Mouse (Mus musculus) hindbrain, embryonic 13.5 days (tissue): ENCODE measurements around the gene Prickle1. TPM values are rescaled to one million over a fixed set of nuclear protein-coding genes. Genes with fewer than 3 reads are reported as not detected.

Source experiments
- ATAC-seq: fragments of 200-750 bp; cut with Nextera tagmentation; 2 replicates; pipeline ENCODE4 v1.8.0; 2017; ENCODE audit warnings: moderate TSS enrichment; ENCODE audit not compliant: low FRiP score
- H3K27ac ChIP-seq: fragments of 300-500 bp; sonication (generic); 2 replicates; pipeline ENCODE4 v1.5.1; 2015; ENCODE audit warnings: inconsistent platforms, mild to moderate bottlenecking, moderate library complexity
- H3K27me3 ChIP-seq: fragments of 300-500 bp; sonication (generic); 2 replicates; pipeline ENCODE4 v1.6.1; 2015; ENCODE audit warnings: mild to moderate bottlenecking, inconsistent platforms
- H3K36me3 ChIP-seq: fragments of 300-500 bp; sonication (generic); 2 replicates; pipeline ENCODE4 v1.6.1; 2015; ENCODE audit warnings: mild to moderate bottlenecking, inconsistent platforms
- H3K4me1 ChIP-seq: fragments of 300-500 bp; sonication (generic); replicated peaks from 2 replicates; pipeline ENCODE4 v1.6.1; 2015; ENCODE audit warnings: inconsistent platforms
- H3K4me2 ChIP-seq: fragments of 300-500 bp; sonication (generic); 2 replicates; pipeline ENCODE4 v1.6.1; 2015; ENCODE audit warnings: inconsistent platforms, mild to moderate bottlenecking, moderate library complexity
- H3K4me3 ChIP-seq: fragments of 300-500 bp; sonication (generic); 2 replicates; pipeline ENCODE4 v1.5.1; 2015; ENCODE audit warnings: mild to moderate bottlenecking, inconsistent platforms
- H3K9ac ChIP-seq: fragments of 300-500 bp; sonication (generic); 2 replicates; pipeline ENCODE4 v1.6.1; 2015; ENCODE audit warnings: mild to moderate bottlenecking, inconsistent platforms
- H3K9me3 ChIP-seq: fragments of 300-500 bp; sonication (generic); 2 replicates; pipeline ENCODE4 v1.6.1; 2016; ENCODE audit warnings: inconsistent platforms
- whole genome bisulfite sequencing: fragments of 180-500 bp; shearing (Covaris S2); methylation state at CpG from one replicate; pipeline ENCODE4 v1.1.7; 2015; 5-methylcytosine and 5-hydroxymethylcytosine counted together
- polyA plus RNA-seq: library from polyadenylated mRNA; unstranded; fragments of >200 nt; fragmentation: Nextera tagmentation; extraction: Ambion mirVana; gene quantifications from 2 replicates; pipeline ENCODE4 v1.2.1, GENCODE M21; 2015

Gene Prickle1
- polyA plus RNA-seq, 1 experiment from 2014 or later = 14.9 TPM

- Histone ChIP-seq H3K4me1 (no peaks in the 10 kb centered on the region), H3K4me2 (no peak overlapping the region), H3K4me3 (no peak overlapping the region), H3K9ac (no peak overlapping the region), H3K27me3 (no peaks in the 10 kb centered on the region), H3K36me3 (no peaks in the 10 kb centered on the region), H3K27ac (no peak overlapping the region), H3K9me3 (peaks cover 9% of the 10 kb centered on the region)
- 64% methylated on average over 3 of the region's 3 CpGs for WGBS
- ATAC-seq = no peak
These were observed 17.9 kb upstream of the Prickle1 start for GRCm38 (mm10) chr15:93613606-93614005.

GRCm38 (mm10) chr15:93611536-93612300, 16.0 kb upstream of the Prickle1 start:
- H3K9me3 ChIP-seq = peaks cover 9% of the 10 kb centered on the region
- no peak overlapping the region for H3K9ac ChIP-seq
- no peak for ATAC-seq
- 87% methylated on average over 16 of the region's 16 CpGs for WGBS
- no peaks in the 10 kb centered on the region for H3K27me3 ChIP-seq
- H3K27ac ChIP-seq = no peak overlapping the region
- H3K4me2 ChIP-seq = no peak overlapping the region
- no peaks in the 10 kb centered on the region for H3K4me1 ChIP-seq
- no peaks in the 10 kb centered on the region for H3K36me3 ChIP-seq
- H3K4me3 ChIP-seq = no peak overlapping the region

- Histone ChIP-seq H3K27ac (no peak overlapping the region), H3K4me1 (no peaks in the 10 kb centered on the region), H3K9ac (no peak overlapping the region), H3K27me3 (no peaks in the 10 kb centered on the region), H3K4me3 (no peak overlapping the region), H3K4me2 (no peak overlapping the region), H3K36me3 (no peaks in the 10 kb centered on the region), H3K9me3 (peaks cover 8% of the 10 kb centered on the region)
- WGBS = 71% methylated on average over 19 of the region's 19 CpGs
- ATAC-seq = no peak
These were observed 15.1 kb upstream of the Prickle1 start for GRCm38 (mm10) chr15:93610721-93611201.

GRCm38 (mm10) chr15:93610288-93610687, 14.6 kb upstream of the Prickle1 start:
- no peaks in the 10 kb centered on the region for H3K36me3 ChIP-seq
- no peaks in the 10 kb centered on the region for H3K27me3 ChIP-seq
- H3K4me3 ChIP-seq = no peak overlapping the region
- H3K4me1 ChIP-seq = no peaks in the 10 kb centered on the region
- WGBS = 89% methylated on average over 18 of the region's 18 CpGs
- H3K9me3 ChIP-seq = peaks cover 4% of the 10 kb centered on the region; the same call in 1 of the 2 replicates
- H3K27ac ChIP-seq = no peak overlapping the region
- H3K9ac ChIP-seq = no peak overlapping the region
- H3K4me2 ChIP-seq = no peak overlapping the region
- ATAC-seq = no peak

GRCm38 (mm10) chr15:93602850-93603249, 7.2 kb upstream of the Prickle1 start:
- no peak overlapping the region for H3K4me3 ChIP-seq
- H3K4me1 ChIP-seq = no peaks in the 10 kb centered on the region

GRCm38 (mm10) chr15:93601461-93602015, 5.8 kb upstream of the Prickle1 start:
- Histone ChIP-seq H3K4me2 (no peak overlapping the region), H3K36me3 (no peaks in the 10 kb centered on the region), H3K4me1 (peaks cover 4% of the 10 kb centered on the region), H3K27ac (no peak overlapping the region), H3K9ac (no peak overlapping the region), H3K4me3 (no peak overlapping the region), H3K9me3 (no peaks in the 10 kb centered on the region), H3K27me3 (0 out of 2 replicates have a peak, but pooled peaks cover 2% of the 10 kb centered on the region)
- no peak for ATAC-seq
- 90% methylated on average over 13 of the region's 13 CpGs for WGBS

More at GRCm38 (mm10) chr15:93602850-93603249, 7.2 kb upstream of the Prickle1 start:
- no peaks in the 10 kb centered on the region for H3K36me3 ChIP-seq
- H3K4me2 ChIP-seq = no peak overlapping the region
- no peak overlapping the region for H3K9ac ChIP-seq
- H3K27ac ChIP-seq = no peak overlapping the region
- 97% methylated on average over 6 of the region's 6 CpGs for WGBS
- no peaks in the 10 kb centered on the region for H3K9me3 ChIP-seq
- no peak for ATAC-seq
- H3K27me3 ChIP-seq = 0 out of 2 replicates have a peak, but pooled peaks cover 2% of the 10 kb centered on the region

- no peak for ATAC-seq
These were observed 1.3 kb upstream of the Prickle1 start for GRCm38 (mm10) chr15:93596991-93597390.

GRCm38 (mm10) chr15:93596285-93596684, 594 bp upstream of the Prickle1 start:
- no peaks in the 10 kb centered on the region for H3K36me3 ChIP-seq
- WGBS = under 1% methylated on average over 11 of the region's 11 CpGs
- H3K27me3 ChIP-seq = 0 out of 2 replicates have a peak, but pooled peaks cover 2% of the 10 kb centered on the region
- H3K4me3 ChIP-seq = peak overlapping the region; percentile 81
- H3K9ac ChIP-seq = peak overlapping the region; percentile 89
- peak overlapping the region; percentile 93 for H3K27ac ChIP-seq
- no peaks in the 10 kb centered on the region for H3K9me3 ChIP-seq
- peak overlapping the region; percentile 90 for H3K4me2 ChIP-seq
- ATAC-seq = peak; percentile 58
- H3K4me1 ChIP-seq = peaks cover 40% of the 10 kb centered on the region

More at GRCm38 (mm10) chr15:93596991-93597390, 1.3 kb upstream of the Prickle1 start:
- Histone ChIP-seq H3K27ac (no peak overlapping the region), H3K27me3 (0 out of 2 replicates have a peak, but pooled peaks cover 2% of the 10 kb centered on the region), H3K4me2 (peak overlapping the region; percentile 90; the same call in 1 of the 2 replicates), H3K9ac (no peak overlapping the region), H3K36me3 (no peaks in the 10 kb centered on the region), H3K9me3 (no peaks in the 10 kb centered on the region), H3K4me3 (no peak overlapping the region), H3K4me1 (peaks cover 33% of the 10 kb centered on the region)
- 66% methylated on average over 11 of the region's 11 CpGs for WGBS

- under 1% methylated on average over 64 of the region's 64 CpGs for WGBS
- peak overlapping the region; percentile 81 for H3K4me3 ChIP-seq
These were observed 598 bp downstream of the Prickle1 start for GRCm38 (mm10) chr15:93594888-93595698.

GRCm38 (mm10) chr15:93594296-93594887, 1.3 kb downstream of the Prickle1 start:
- H3K4me2 ChIP-seq = peak overlapping the region; percentile 90
- peak overlapping the region; percentile 89 for H3K9ac ChIP-seq
- H3K27me3 ChIP-seq = 0 out of 2 replicates have a peak, but pooled peaks cover 2% of the 10 kb centered on the region
- H3K27ac ChIP-seq = peak overlapping the region; percentile 93
- H3K4me3 ChIP-seq = peak overlapping the region; percentile 81
- ATAC-seq = no peak
- H3K9me3 ChIP-seq = no peaks in the 10 kb centered on the region
- 19% methylated on average over 10 of the region's 10 CpGs for WGBS
- H3K36me3 ChIP-seq = no peaks in the 10 kb centered on the region
- peaks cover 45% of the 10 kb centered on the region for H3K4me1 ChIP-seq

More at GRCm38 (mm10) chr15:93594888-93595698, 598 bp downstream of the Prickle1 start:
- Histone ChIP-seq H3K27me3 (0 out of 2 replicates have a peak, but pooled peaks cover 2% of the 10 kb centered on the region), H3K27ac (peak overlapping the region; percentile 93), H3K4me1 (peaks cover 45% of the 10 kb centered on the region), H3K36me3 (no peaks in the 10 kb centered on the region), H3K9me3 (no peaks in the 10 kb centered on the region), H3K9ac (peak overlapping the region; percentile 89), H3K4me2 (peak overlapping the region; percentile 90)
- ATAC-seq = peak; percentile 78

- Histone ChIP-seq H3K36me3 (no peaks in the 10 kb centered on the region), H3K27ac (no peak overlapping the region), H3K4me1 (peaks cover 45% of the 10 kb centered on the region), H3K9ac (no peak overlapping the region), H3K4me3 (no peak overlapping the region), H3K27me3 (no peaks in the 10 kb centered on the region), H3K4me2 (peak overlapping the region; percentile 90; the same call in 1 of the 2 replicates), H3K9me3 (no peaks in the 10 kb centered on the region)
- 79% methylated on average over 3 of the region's 3 CpGs for WGBS
- ATAC-seq = no peak
These were observed 3.1 kb downstream of the Prickle1 start for GRCm38 (mm10) chr15:93592596-93592995.
